Mouse (Mus musculus): ENCODE measurements around the gene Higd1a. TPM values are rescaled to one million over a fixed set of nuclear protein-coding genes. Genes with fewer than 3 reads are reported as not detected.

Gene Higd1a
- polyA plus RNA-seq, 1 experiment: 78.5 TPM

- no peak for TF ChIP-seq POLR2A (IDR thresholded peaks at IDR 0.05; ENCODE audit: insufficient read depth, low read length)
- TF ChIP-seq EP300 (IDR thresholded peaks at IDR 0.05; ENCODE audit: insufficient read depth, low read depth, low read length): no peak
- no peak for TF ChIP-seq CTCF (IDR thresholded peaks at IDR 0.05; ENCODE audit: low read depth, low read length)
- no peak overlapping the region for H3K9ac ChIP-seq (ENCODE audit: low read depth, poor library complexity, severe bottlenecking)
- no peak overlapping the region for H3K4me3 ChIP-seq (ENCODE audit: low read depth, low read length)
- H3K36me3 ChIP-seq (ENCODE audit: control insufficient read depth, insufficient read depth, low read length, poor library complexity, severe bottlenecking): peaks cover 10% of the 10 kb centered on the region
- H3K4me1 ChIP-seq (ENCODE audit: control insufficient read depth, insufficient read depth, low read length): no peaks in the 10 kb centered on the region
- no peaks in the 10 kb centered on the region for H3K9me3 ChIP-seq (replicated peaks; ENCODE audit: control insufficient read depth, insufficient read depth, low read length, poor library complexity, severe bottlenecking)
- H3K27me3 ChIP-seq (ENCODE audit: control insufficient read depth, insufficient read depth, low read length, poor library complexity, severe bottlenecking): no peaks in the 10 kb centered on the region
- no peak overlapping the region for H3K27ac ChIP-seq (ENCODE audit: insufficient read depth, low read length)
These were observed 10.3 kb downstream of the Higd1a start for GRCm38 (mm10) chr9:121847842-121848241.

DNA sequence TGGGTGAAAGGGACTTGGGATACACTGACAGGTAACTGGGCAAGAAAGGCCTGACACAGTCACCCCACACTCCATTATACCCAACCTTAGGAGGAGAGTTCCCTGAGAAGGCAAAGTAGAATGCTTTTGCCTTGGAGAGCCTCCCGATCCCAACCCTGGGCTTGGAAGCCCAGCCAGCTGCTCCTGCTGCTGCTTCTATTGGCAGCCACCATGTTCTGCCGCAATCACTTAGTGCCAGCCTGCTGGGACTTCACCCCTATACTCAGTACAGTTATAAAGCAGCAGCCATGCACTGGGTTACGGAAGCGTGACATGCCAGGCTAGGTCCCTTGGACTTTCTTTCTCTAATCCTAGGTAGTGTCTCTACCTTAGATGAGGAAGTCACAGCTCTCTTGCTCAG, 11.0 kb downstream of the Higd1a start:
- peaks cover 9% of the 10 kb centered on the region for H3K36me3 ChIP-seq (ENCODE audit: control insufficient read depth, insufficient read depth, low read length, poor library complexity, severe bottlenecking)
- no peak for TF ChIP-seq POLR2A (IDR thresholded peaks at IDR 0.05; ENCODE audit: insufficient read depth, low read length)
- TF ChIP-seq EP300 (IDR thresholded peaks at IDR 0.05; ENCODE audit: insufficient read depth, low read depth, low read length): no peak
- no peak for TF ChIP-seq CTCF (IDR thresholded peaks at IDR 0.05; ENCODE audit: low read depth, low read length)
- H3K27me3 ChIP-seq (ENCODE audit: control insufficient read depth, insufficient read depth, low read length, poor library complexity, severe bottlenecking): no peaks in the 10 kb centered on the region
- no peak overlapping the region for H3K27ac ChIP-seq (ENCODE audit: insufficient read depth, low read length)
- H3K9ac ChIP-seq (ENCODE audit: low read depth, poor library complexity, severe bottlenecking): no peak overlapping the region
- no peak overlapping the region for H3K4me3 ChIP-seq (ENCODE audit: low read depth, low read length)
- no peaks in the 10 kb centered on the region for H3K4me1 ChIP-seq (ENCODE audit: control insufficient read depth, insufficient read depth, low read length)
- H3K9me3 ChIP-seq (replicated peaks; ENCODE audit: control insufficient read depth, insufficient read depth, low read length, poor library complexity, severe bottlenecking): no peaks in the 10 kb centered on the region

GRCm38 (mm10) chr9:121846526-121847118, 11.5 kb downstream of the Higd1a start:
- Histone ChIP-seq H3K4me3 (ENCODE audit: low read depth, low read length) (no peak overlapping the region), H3K4me1 (ENCODE audit: control insufficient read depth, insufficient read depth, low read length) (no peaks in the 10 kb centered on the region), H3K36me3 (ENCODE audit: control insufficient read depth, insufficient read depth, low read length, poor library complexity, severe bottlenecking) (peaks cover 8% of the 10 kb centered on the region), H3K27ac (ENCODE audit: insufficient read depth, low read length) (no peak overlapping the region), H3K9ac (ENCODE audit: low read depth, poor library complexity, severe bottlenecking) (no peak overlapping the region), H3K27me3 (ENCODE audit: control insufficient read depth, insufficient read depth, low read length, poor library complexity, severe bottlenecking) (no peaks in the 10 kb centered on the region), H3K9me3 (replicated peaks; ENCODE audit: control insufficient read depth, insufficient read depth, low read length, poor library complexity, severe bottlenecking) (no peaks in the 10 kb centered on the region)
- peak; percentile 68 for TF ChIP-seq CTCF (IDR thresholded peaks at IDR 0.05; ENCODE audit: low read depth, low read length)
- TF ChIP-seq POLR2A (IDR thresholded peaks at IDR 0.05; ENCODE audit: insufficient read depth, low read length): no peak
- no peak for TF ChIP-seq EP300 (IDR thresholded peaks at IDR 0.05; ENCODE audit: insufficient read depth, low read depth, low read length)

- H3K4me1 ChIP-seq (ENCODE audit: control insufficient read depth, insufficient read depth, low read length): no peaks in the 10 kb centered on the region
- no peak for TF ChIP-seq POLR2A (IDR thresholded peaks at IDR 0.05; ENCODE audit: insufficient read depth, low read length)
- TF ChIP-seq CTCF (IDR thresholded peaks at IDR 0.05; ENCODE audit: low read depth, low read length): no peak
- no peak for TF ChIP-seq EP300 (IDR thresholded peaks at IDR 0.05; ENCODE audit: insufficient read depth, low read depth, low read length)
- H3K4me3 ChIP-seq (ENCODE audit: low read depth, low read length): no peak overlapping the region
- H3K9ac ChIP-seq (ENCODE audit: low read depth, poor library complexity, severe bottlenecking): no peak overlapping the region
- H3K27ac ChIP-seq (ENCODE audit: insufficient read depth, low read length): no peak overlapping the region
- no peaks in the 10 kb centered on the region for H3K9me3 ChIP-seq (replicated peaks; ENCODE audit: control insufficient read depth, insufficient read depth, low read length, poor library complexity, severe bottlenecking)
- H3K27me3 ChIP-seq (ENCODE audit: control insufficient read depth, insufficient read depth, low read length, poor library complexity, severe bottlenecking): no peaks in the 10 kb centered on the region
- no peaks in the 10 kb centered on the region for H3K36me3 ChIP-seq (ENCODE audit: control insufficient read depth, insufficient read depth, low read length, poor library complexity, severe bottlenecking)
These were observed 15.2 kb downstream of the Higd1a start for GRCm38 (mm10) chr9:121842914-121843313.

- H3K9me3 ChIP-seq (replicated peaks; ENCODE audit: control insufficient read depth, insufficient read depth, low read length, poor library complexity, severe bottlenecking): no peaks in the 10 kb centered on the region
- H3K27ac ChIP-seq (ENCODE audit: insufficient read depth, low read length): no peak overlapping the region
- H3K27me3 ChIP-seq (ENCODE audit: control insufficient read depth, insufficient read depth, low read length, poor library complexity, severe bottlenecking): no peaks in the 10 kb centered on the region
- H3K4me3 ChIP-seq (ENCODE audit: low read depth, low read length): peak overlapping the region; percentile 56
- TF ChIP-seq CTCF (IDR thresholded peaks at IDR 0.05; ENCODE audit: low read depth, low read length) (no peak), POLR2A (IDR thresholded peaks at IDR 0.05; ENCODE audit: insufficient read depth, low read length) (no peak), EP300 (IDR thresholded peaks at IDR 0.05; ENCODE audit: insufficient read depth, low read depth, low read length) (no peak)
- H3K9ac ChIP-seq (ENCODE audit: low read depth, poor library complexity, severe bottlenecking): 0 out of 2 replicates have a peak overlapping the region, but pooled peaks have one; percentile 57
- no peaks in the 10 kb centered on the region for H3K36me3 ChIP-seq (ENCODE audit: control insufficient read depth, insufficient read depth, low read length, poor library complexity, severe bottlenecking)
- no peaks in the 10 kb centered on the region for H3K4me1 ChIP-seq (ENCODE audit: control insufficient read depth, insufficient read depth, low read length)
These were observed 18.6 kb downstream of the Higd1a start for GRCm38 (mm10) chr9:121839622-121839965.

GRCm38 (mm10) chr9:121838829-121839621, 19.1 kb downstream of the Higd1a start, which contains the start of gene Ccdc13:
Ccdc13 (minus strand) TSS chr9:121839461.
- H3K4me3 ChIP-seq (ENCODE audit: low read depth, low read length): peak within 1 kb of the TSS; percentile 56
- H3K27ac ChIP-seq (ENCODE audit: insufficient read depth, low read length): no peak within 1 kb of the TSS

More at GRCm38 (mm10) chr9:121838829-121839621, 19.1 kb downstream of the Higd1a start, which contains the start of gene Ccdc13:
- H3K4me1 ChIP-seq (ENCODE audit: control insufficient read depth, insufficient read depth, low read length): no peaks in the 10 kb centered on the region
- H3K9me3 ChIP-seq (replicated peaks; ENCODE audit: control insufficient read depth, insufficient read depth, low read length, poor library complexity, severe bottlenecking): no peaks in the 10 kb centered on the region
- TF ChIP-seq CTCF (IDR thresholded peaks at IDR 0.05; ENCODE audit: low read depth, low read length): no peak
- no peak for TF ChIP-seq EP300 (IDR thresholded peaks at IDR 0.05; ENCODE audit: insufficient read depth, low read depth, low read length)
- TF ChIP-seq POLR2A (IDR thresholded peaks at IDR 0.05; ENCODE audit: insufficient read depth, low read length): no peak
- no peaks in the 10 kb centered on the region for H3K36me3 ChIP-seq (ENCODE audit: control insufficient read depth, insufficient read depth, low read length, poor library complexity, severe bottlenecking)
- no peaks in the 10 kb centered on the region for H3K27me3 ChIP-seq (ENCODE audit: control insufficient read depth, insufficient read depth, low read length, poor library complexity, severe bottlenecking)
- H3K9ac ChIP-seq (ENCODE audit: low read depth, poor library complexity, severe bottlenecking): peak within 1 kb of the TSS; percentile 57

Measured in ES-Bruce4 (cell line).